Mouse (Mus musculus) stomach, postnatal 0 days (tissue): ENCODE data around the gene Adcy1.

ENCODE experiments used
- CTCF ChIP-seq: IDR thresholded peaks from 2 replicates; pipeline ENCODE4 v1.5.1; 2016; ENCODE audit warnings: antibody characterized with exemption, low read depth, mild to moderate bottlenecking, moderate library complexity
- EP300 ChIP-seq: optimal IDR thresholded peaks from 2 replicates; pipeline ENCODE3; 2016; ENCODE audit warnings: antibody characterized with exemption

DNA sequence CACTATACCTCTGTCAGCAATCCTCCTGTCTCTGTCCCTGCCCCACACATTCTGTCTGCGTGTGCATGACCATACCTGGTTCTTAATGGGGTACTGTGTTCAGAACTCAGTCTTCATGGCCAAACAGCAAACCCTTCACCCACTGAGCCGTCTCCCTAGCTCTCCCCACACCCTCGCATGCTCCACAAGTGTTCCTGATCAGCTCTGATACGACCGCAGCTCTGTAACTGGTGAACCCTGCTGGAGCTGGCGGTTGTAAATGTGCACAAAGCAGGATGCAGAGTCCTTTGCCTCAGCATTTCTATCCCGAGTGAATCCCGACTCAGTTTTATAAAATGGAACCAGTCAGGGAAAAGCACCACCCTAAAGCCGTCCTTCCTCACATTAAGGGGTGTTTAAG, 140.6 kb downstream of the Adcy1 start:
- TF ChIP-seq CTCF: no peak
- no peak for TF ChIP-seq EP300
